14 mouse cellular contexts compared by ENCODE assay signal in the genomic region with DNA sequence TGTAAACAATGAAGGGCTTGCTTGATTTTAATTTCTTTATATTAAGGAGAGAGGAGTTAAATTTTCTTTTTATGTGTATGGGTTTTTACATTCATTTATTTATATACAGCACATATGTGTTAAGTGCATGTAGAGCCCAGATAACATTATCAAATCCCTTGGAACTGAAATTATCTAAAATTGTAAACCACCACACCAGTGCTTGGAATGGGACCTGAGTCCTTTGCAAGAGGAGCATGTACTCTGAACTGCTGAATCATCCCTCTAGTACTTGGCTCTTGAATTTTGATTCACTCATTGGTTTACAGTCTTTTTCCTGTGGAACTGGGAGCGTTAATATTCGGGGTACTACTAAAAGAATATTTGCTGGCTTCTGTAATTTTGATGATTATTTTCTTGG.
"Had no signal": no experiment of that assay in that cellular context is flagged by ENCODE, and none has a peak within 500 bp of the region (broad histone marks: within the 10 kb centered on the region; RNA-seq: fewer than 3 reads in every experiment).

No protein-coding gene starts in this region.

- H3K27me3 ChIP-seq: midbrain, embryonic 12.5 days; neural tube, embryonic 13.5 days; stomach, embryonic 15.5 days had no signal

- H3K27ac ChIP-seq: layer of hippocampus, adult 2 months; limb, embryonic 10.5 days; midbrain, embryonic 12.5 days; neural tube, embryonic 13.5 days; stomach, embryonic 15.5 days had no signal

- ATAC-seq: midbrain, embryonic 16.5 days had no signal

- H3K9me3 ChIP-seq: limb, embryonic 10.5 days; midbrain, embryonic 12.5 days; neural tube, embryonic 13.5 days; stomach, embryonic 15.5 days had no signal

- H3K9ac ChIP-seq: midbrain, embryonic 12.5 days; neural tube, embryonic 13.5 days; stomach, embryonic 15.5 days had no signal

- H3K36me3 ChIP-seq: midbrain, embryonic 12.5 days; stomach, embryonic 15.5 days had no signal

- H3K4me2 ChIP-seq: midbrain, embryonic 12.5 days; neural tube, embryonic 13.5 days; stomach, embryonic 15.5 days had no signal

- H3K4me1 ChIP-seq: midbrain, embryonic 12.5 days; stomach, embryonic 15.5 days had no signal

- DNase-seq: kidney, adult 18-20 months; kidney, postnatal 10 days; kidney, postnatal 4 days; lung, adult 18-20 months; retina, postnatal 1 day; right cerebral cortex, postnatal 4 days; thymus, adult 2 months; thymus, postnatal 25 days had no signal

- H3K4me3 ChIP-seq: layer of hippocampus, adult 2 months; limb, embryonic 10.5 days; midbrain, embryonic 12.5 days; neural tube, embryonic 13.5 days; stomach, embryonic 15.5 days had no signal
